ENCODE assay signal across 13 mouse cellular contexts in genomic region chr12:85468666-85469065, GRCm38 (mm10). TPM values are rescaled to one million over a fixed set of nuclear protein-coding genes. Genes with fewer than 3 reads are reported as not detected.
DNase-seq lines count a peak whose midpoint lies in the region; ATAC-seq and TF ChIP-seq lines count a peak whose summit lies in the region.
"Had no signal": no experiment of that assay in that cellular context is flagged by ENCODE, and none has a peak within 500 bp of the region (broad histone marks: within the 10 kb centered on the region; RNA-seq: fewer than 3 reads in every experiment).

No protein-coding gene starts in this region.

- TF ChIP-seq POLR2A in kidney, adult 2 months (IDR thresholded peaks at IDR 0.05; ENCODE audit: low read depth, low read length), result no peak

- H3K4me2 ChIP-seq in liver, embryonic 15.5 days, result peak overlapping the region; percentile 27

- peak; percentile 47 for DNase-seq in kidney, adult 2 months
- no peak for DNase-seq in kidney, adult 18-20 months
- DNase-seq in MEL-GATA-1-ER (ENCODE audit: extremely low read depth, low read depth), result peak; percentile 29
- peak; percentile 64 to 82 for DNase-seq in natural killer cell, adult 2 months (ENCODE audit: low spot score in 2 of 2)
- no peak for DNase-seq in Muller cell, postnatal 12 days (ENCODE audit: inconsistent ontology term)
- DNase-seq in hindbrain, embryonic 10.5 days (ENCODE audit: low spot score), result no peak
- no peak for DNase-seq in yolk sac, embryonic 10.5 days (ENCODE audit: low spot score)
- DNase-seq: adrenal gland, postnatal 25 days; gastrocnemius, postnatal 14 days; left cerebral cortex, postnatal 4 days; midbrain, embryonic 14.5 days had no signal

- H3K27ac ChIP-seq in kidney, adult 2 months (ENCODE audit: insufficient read depth, low read depth, low read length), result no peak overlapping the region
- no peak overlapping the region for H3K27ac ChIP-seq in liver, embryonic 15.5 days (replicated peaks)
- H3K27ac ChIP-seq in hindbrain, embryonic 10.5 days, result no peak overlapping the region
- H3K27ac ChIP-seq: forebrain, embryonic 10.5 days had no signal

- 72% methylated on average over 12 of the region's 12 CpGs for WGBS in kidney, adult 2 months
- 12% methylated on average over 12 of the region's 12 CpGs for WGBS in liver, embryonic 15.5 days (ENCODE audit: insufficient replicate concordance)
- WGBS in hindbrain, embryonic 10.5 days, result 85% methylated on average over 12 of the region's 12 CpGs

- no peak overlapping the region for H3K4me3 ChIP-seq in kidney, adult 2 months (ENCODE audit: insufficient read depth, low read depth, low read length)
- H3K4me3 ChIP-seq in liver, embryonic 15.5 days (replicated peaks), result no peak overlapping the region
- H3K4me3 ChIP-seq in hindbrain, embryonic 10.5 days, result no peak overlapping the region
- H3K4me3 ChIP-seq: forebrain, embryonic 10.5 days had no signal

- no peak overlapping the region for H3K9ac ChIP-seq in liver, embryonic 15.5 days

- peaks cover 3% of the 10 kb centered on the region; the same call in 1 of the 2 replicates for H3K4me1 ChIP-seq in kidney, adult 2 months (ENCODE audit: control insufficient read depth, insufficient read depth, low read length)
- H3K4me1 ChIP-seq in liver, embryonic 15.5 days (replicated peaks), result peaks cover 24% of the 10 kb centered on the region
- peaks cover 24% of the 10 kb centered on the region for H3K4me1 ChIP-seq in hindbrain, embryonic 10.5 days (replicated peaks)

- no peak for TF ChIP-seq CTCF in kidney, adult 2 months (conservative IDR thresholded peaks at IDR 0.05; ENCODE audit: insufficient read depth, insufficient read length, low read depth, low read length)

- no peaks in the 10 kb centered on the region for H3K36me3 ChIP-seq in kidney, adult 2 months (ENCODE audit: control insufficient read depth, insufficient read depth, low read length)
- H3K36me3 ChIP-seq in liver, embryonic 15.5 days (replicated peaks), result no peaks in the 10 kb centered on the region
- no peaks in the 10 kb centered on the region for H3K36me3 ChIP-seq in hindbrain, embryonic 10.5 days
- H3K36me3 ChIP-seq: forebrain, embryonic 10.5 days had no signal

- H3K27me3 ChIP-seq in kidney, adult 2 months (replicated peaks; ENCODE audit: control insufficient read depth, insufficient read depth, low read length), result no peaks in the 10 kb centered on the region
- H3K27me3 ChIP-seq in liver, embryonic 15.5 days, result peaks cover 85% of the 10 kb centered on the region
- H3K27me3 ChIP-seq in hindbrain, embryonic 10.5 days (ENCODE audit: insufficient read depth, poor library complexity, severe bottlenecking), result peaks cover 21% of the 10 kb centered on the region

- no peaks in the 10 kb centered on the region for H3K9me3 ChIP-seq in liver, embryonic 15.5 days (replicated peaks)
- H3K9me3 ChIP-seq in hindbrain, embryonic 10.5 days, result no peaks in the 10 kb centered on the region
- H3K9me3 ChIP-seq: forebrain, embryonic 10.5 days had no signal

- no peak for ATAC-seq in liver, embryonic 15.5 days (ENCODE audit: insufficient read depth)

RNA-seq across cellular contexts. Expression of gene Fos, which starts 5.0 kb away (rescaled TPM):
- 1.2 and 1.3 TPM in 2 replicates for polyA plus RNA-seq in kidney, adult 2 months (2012; rRNA removed)
- polyA plus RNA-seq in liver, embryonic 15.5 days (2015; fragmentation: Nextera tagmentation; extraction: Ambion mirVana), result 1.5 and 1.7 TPM in 2 replicates
- 1.5 TPM in 2 replicates for polyA plus RNA-seq in hindbrain, embryonic 10.5 days (2016; fragmentation: Nextera tagmentation; extraction: Ambion mirVana)

Comparison
In these comparisons a context has a peak if more than half of its experiments do, and no peak if none do; other contexts are left out.
1. DNase-seq: peak in kidney, adult 2 months (single experiment), MEL-GATA-1-ER (single experiment) and natural killer cell, adult 2 months (2 of 2); none in kidney, adult 18-20 months (single experiment), Muller cell, postnatal 12 days (single experiment), hindbrain, embryonic 10.5 days (single experiment) and yolk sac, embryonic 10.5 days (single experiment).